Mouse (Mus musculus): ENCODE measurements at regions not wholly inside any gene's neighbourhood (a gene's known extent, or its start where the extent isn't known, plus 50 kb on each side); places are given as distances from the start of the nearest gene placed in this dataset.

DNA sequence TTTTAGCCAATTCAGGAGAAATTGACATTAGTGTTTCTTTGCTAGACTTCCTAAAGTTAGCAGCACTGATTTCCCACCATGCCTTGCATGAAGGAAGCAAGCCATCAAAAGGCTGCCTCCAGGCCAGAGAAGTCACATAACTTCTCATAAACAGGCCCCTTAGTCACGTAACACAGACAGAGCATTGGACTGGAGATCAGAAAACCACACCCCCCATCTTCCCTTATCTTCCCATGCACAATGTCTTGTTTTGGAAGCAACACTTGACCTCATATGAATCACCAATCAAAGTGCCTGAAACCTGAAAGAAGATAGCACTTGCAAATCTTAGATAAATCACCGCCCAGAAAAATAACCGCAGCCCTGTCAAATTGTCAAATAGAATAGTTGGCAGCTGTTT is 95.9 kb upstream of the Map9 start:
- TF ChIP-seq CTCF (IDR thresholded peaks at IDR 0.05; ENCODE audit: borderline replicate concordance, insufficient read depth, low read depth, low read length) (no peak), POLR2A (IDR thresholded peaks at IDR 0.05; ENCODE audit: borderline replicate concordance, insufficient read depth, low read length) (no peak)

All from cerebellum, adult 2 months (tissue).